Mouse (Mus musculus) kidney, adult 8-10 months (tissue): ENCODE results near the gene Klf3.
"Not testable (repeated sequence)": the region's sequence is repeated elsewhere in the genome, so short reads cannot be mapped to it uniquely, and the experiment has no call there.

Experiments used
- DNase-seq, 2 experiments: peaks; one replicate each; pipeline ENCODE4 v3.0.0; 2022

Gene Klf3

GRCm38 (mm10) chr5:64881559-64881958, 78.4 kb downstream of the Klf3 start:
- not testable (repeated sequence) for DNase-seq

- not testable (repeated sequence) for DNase-seq
Observed at GRCm38 (mm10) chr5:64881976-64882375, 78.8 kb downstream of the Klf3 start.
